Mouse (Mus musculus) kidney, postnatal 0 days (tissue): ENCODE data around the gene Taf4. TPM values are rescaled to one million over a fixed set of nuclear protein-coding genes. Genes with fewer than 3 reads are reported as not detected.

Experiments
- ATAC-seq: fragments of 200-750 bp; cut with Nextera tagmentation; replicated peaks from 2 replicates; pipeline ENCODE4 v1.8.0; 2017; ENCODE audit warnings: low read depth, moderate number of reproducible peaks, moderate TSS enrichment, moderate library complexity; ENCODE audit not compliant: low FRiP score
- DNase-seq: peaks from one replicate; pipeline ENCODE4 v3.0.0-alpha.2; 2016; ENCODE audit warnings: low spot score
- H3K27ac ChIP-seq: fragments of 300-500 bp; sonication (generic); 2 replicates; pipeline ENCODE4 v1.5.1; 2014; ENCODE audit warnings: mild to moderate bottlenecking
- H3K27me3 ChIP-seq: fragments of 300-500 bp; sonication (generic); 2 replicates; pipeline ENCODE4 v1.6.1; 2014; ENCODE audit warnings: low read length, mixed read lengths; ENCODE audit not compliant: insufficient read depth
- H3K36me3 ChIP-seq: fragments of 300-500 bp; sonication (generic); 2 replicates; pipeline ENCODE4 v1.6.1; 2014; ENCODE audit warnings: low read length, mixed read lengths; ENCODE audit not compliant: insufficient read depth
- H3K4me1 ChIP-seq: fragments of 300-500 bp; sonication (generic); replicated peaks from 2 replicates; pipeline ENCODE4 v1.6.1; 2014; ENCODE audit warnings: antibody characterized with exemption, low read length, mixed read lengths; ENCODE audit not compliant: insufficient read depth
- H3K4me2 ChIP-seq: fragments of 300-500 bp; sonication (generic); 2 replicates; pipeline ENCODE4 v1.6.1; 2014; ENCODE audit warnings: mild to moderate bottlenecking, low read length, moderate library complexity, mixed read lengths
- H3K4me3 ChIP-seq: fragments of 300-500 bp; sonication (generic); replicated peaks from 2 replicates; pipeline ENCODE4 v1.5.1; 2014; ENCODE audit warnings: low read depth, low read length
- H3K9ac ChIP-seq: fragments of 300-500 bp; sonication (generic); 2 replicates; pipeline ENCODE4 v1.6.1; 2014; ENCODE audit warnings: low read depth, low read length
- H3K9me3 ChIP-seq: fragments of 300-500 bp; sonication (generic); replicated peaks from 2 replicates; pipeline ENCODE4 v1.6.1; 2016; ENCODE audit warnings: low read length, inconsistent platforms, mixed read lengths
- CTCF ChIP-seq: IDR thresholded peaks from 2 replicates; pipeline ENCODE4 v1.5.1; 2016; ENCODE audit warnings: antibody characterized with exemption, low read depth, mild to moderate bottlenecking, moderate library complexity
- WGBS: fragments of 180-500 bp; shearing (Covaris S2); extraction: QIAGEN DNeasy Blood & Tissue Kit; methylation state at CpG from one replicate; pipeline ENCODE4 v1.1.7; 2014; 5-methylcytosine and 5-hydroxymethylcytosine counted together
- polyA plus RNA-seq: library from polyadenylated mRNA; unstranded; fragments of >200 nt; fragmentation: Nextera tagmentation; extraction: Ambion mirVana; gene quantifications from 2 replicates; pipeline ENCODE4 v1.2.1, GENCODE M21; 2015

Gene Taf4
- polyA plus RNA-seq, 1 experiment from 2014 or later, result 3.3 TPM

DNA sequence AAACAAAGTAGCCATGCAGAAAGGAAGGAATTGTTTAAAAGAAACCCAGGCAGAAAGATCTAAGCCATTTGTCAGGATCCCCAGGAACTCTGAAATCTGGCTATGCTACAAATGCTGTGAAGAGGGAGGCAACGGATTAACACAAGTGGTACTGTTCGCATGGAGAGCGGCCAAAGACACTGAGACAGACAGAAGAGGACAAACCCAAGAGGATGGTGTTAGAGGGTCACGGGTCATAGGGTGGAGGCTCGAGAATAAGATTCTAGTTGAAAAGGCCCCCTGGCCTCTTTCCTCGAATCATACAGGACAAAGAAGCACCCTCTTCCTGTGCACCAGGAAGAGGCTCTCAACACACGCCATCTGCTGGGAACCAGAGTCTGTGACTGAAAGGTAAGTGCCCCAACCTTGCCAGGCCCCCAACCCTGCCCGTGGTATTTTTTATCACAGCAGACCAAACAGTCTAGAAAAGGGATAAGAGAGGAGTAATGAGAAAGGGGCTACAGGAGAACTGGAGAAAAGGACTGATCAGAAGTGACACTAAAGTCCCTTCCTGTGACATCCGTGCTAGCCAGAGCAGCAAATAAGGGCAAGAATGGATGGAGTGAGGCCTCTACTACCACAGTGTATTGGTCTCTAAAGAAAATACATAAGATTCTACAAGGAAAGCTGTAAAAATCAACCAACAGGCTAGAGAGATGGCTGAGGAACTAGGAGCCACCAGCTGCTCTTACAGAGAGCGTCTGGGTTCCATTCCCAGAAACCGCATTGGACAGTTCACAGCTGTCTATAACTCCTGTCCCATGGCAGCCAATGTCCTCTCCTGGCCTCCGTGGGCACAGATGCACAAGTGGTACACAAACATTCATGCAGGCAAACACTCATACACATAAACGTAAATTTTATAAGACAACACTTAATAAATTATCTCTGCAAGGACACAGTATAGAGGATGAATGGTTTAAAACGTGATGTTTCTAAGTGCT, 24.6 kb downstream of the Taf4 start:
- Histone ChIP-seq H3K9ac (no peak overlapping the region), H3K4me1 (peaks cover 7% of the 10 kb centered on the region; the same call in 1 of the 2 replicates), H3K4me2 (no peak overlapping the region), H3K36me3 (no peaks in the 10 kb centered on the region), H3K27ac (no peak overlapping the region; the same call in 1 of the 2 replicates), H3K9me3 (no peaks in the 10 kb centered on the region), H3K27me3 (no peaks in the 10 kb centered on the region), H3K4me3 (no peak overlapping the region)
- no peak for ATAC-seq
- 0 out of 2 replicates have a peak, but pooled peaks have one; percentile 2 for TF ChIP-seq CTCF
- DNase-seq, result no peak
- 75% methylated on average over 14 of the region's 14 CpGs for WGBS

DNA sequence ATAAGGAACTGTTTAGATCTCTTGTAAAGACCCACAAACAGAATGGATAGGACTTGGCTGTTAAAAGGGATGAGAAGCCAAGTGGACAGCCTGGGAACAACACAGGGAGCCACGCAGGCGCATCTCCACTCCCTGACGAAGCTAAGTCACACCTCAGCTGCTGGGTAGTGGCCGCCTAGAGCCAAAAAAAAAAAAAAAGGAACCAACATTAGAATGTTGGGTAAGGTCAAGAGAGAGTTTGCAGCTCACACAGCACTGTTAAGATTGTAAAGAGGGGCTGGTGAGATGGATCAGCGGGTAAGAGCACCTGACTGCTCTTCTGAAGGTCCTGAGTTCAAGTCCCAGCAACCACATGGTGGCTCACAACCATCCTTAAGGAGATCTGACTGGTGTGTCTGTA, 27.6 kb downstream of the Taf4 start:
- no peak overlapping the region for H3K9ac ChIP-seq
- no peaks in the 10 kb centered on the region for H3K27me3 ChIP-seq
- DNase-seq (no peak), ATAC-seq (no peak)
- peaks cover 10% of the 10 kb centered on the region for H3K4me1 ChIP-seq
- H3K9me3 ChIP-seq, result no peaks in the 10 kb centered on the region
- H3K4me3 ChIP-seq, result no peak overlapping the region
- H3K36me3 ChIP-seq, result no peaks in the 10 kb centered on the region
- TF ChIP-seq CTCF, result no peak
- no peak overlapping the region for H3K27ac ChIP-seq
- 76% methylated on average over 5 of the region's 5 CpGs for WGBS
- H3K4me2 ChIP-seq, result no peak overlapping the region

DNA sequence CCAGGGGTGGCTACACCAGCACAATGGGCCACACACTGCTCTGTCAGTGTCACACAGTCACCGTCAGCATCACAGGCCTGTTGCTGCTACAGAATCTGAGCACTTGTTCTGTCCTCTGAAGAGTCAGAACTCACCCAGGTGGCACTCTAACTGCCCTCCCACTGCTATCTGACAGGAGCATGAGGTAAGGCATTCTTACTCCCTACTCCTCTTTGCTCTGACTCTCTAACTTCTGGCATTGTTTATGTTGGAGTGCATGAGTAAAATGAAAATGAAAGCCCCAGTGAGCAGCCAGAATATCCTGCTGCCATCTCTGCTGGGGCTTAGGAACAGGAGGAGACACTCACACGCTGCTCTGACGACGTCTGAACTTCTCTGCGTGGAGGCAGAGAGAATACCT, 28.8 kb downstream of the Taf4 start:
- peak overlapping the region; percentile 42; the same call in 1 of the 2 replicates for H3K27ac ChIP-seq
- H3K4me3 ChIP-seq, result no peak overlapping the region
- no peak overlapping the region for H3K4me2 ChIP-seq
- 36% methylated on average over 5 of the region's 5 CpGs for WGBS
- H3K27me3 ChIP-seq, result no peaks in the 10 kb centered on the region
- no peaks in the 10 kb centered on the region for H3K36me3 ChIP-seq
- no peak for ATAC-seq
- no peak for TF ChIP-seq CTCF
- DNase-seq, result peak; percentile 19
- no peak overlapping the region for H3K9ac ChIP-seq
- H3K9me3 ChIP-seq, result no peaks in the 10 kb centered on the region
- H3K4me1 ChIP-seq, result peaks cover 10% of the 10 kb centered on the region

DNA sequence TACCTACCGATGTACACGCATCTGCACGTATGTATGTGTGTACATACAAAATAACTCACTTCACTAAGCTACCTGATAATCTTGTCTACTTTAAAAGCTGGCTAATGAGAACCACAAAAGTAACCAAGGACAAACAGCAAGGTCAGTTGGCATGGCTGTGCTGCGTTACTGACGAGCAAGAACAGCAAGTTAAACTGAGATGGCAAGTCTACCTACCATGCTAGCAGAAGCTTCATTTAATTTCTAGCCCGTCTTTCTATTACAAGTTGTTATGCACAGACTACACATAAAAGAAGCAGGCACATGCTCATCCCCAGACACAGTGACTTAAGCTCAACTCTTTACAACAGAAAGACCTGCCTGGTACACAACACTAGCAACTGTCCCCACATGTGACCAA, 29.9 kb downstream of the Taf4 start:
- WGBS, result 88% methylated on average over 6 of the region's 6 CpGs
- no peak overlapping the region for H3K4me2 ChIP-seq
- no peak overlapping the region for H3K4me3 ChIP-seq
- H3K27me3 ChIP-seq, result no peaks in the 10 kb centered on the region
- H3K4me1 ChIP-seq, result peaks cover 10% of the 10 kb centered on the region
- no peak for DNase-seq
- ATAC-seq, result no peak
- TF ChIP-seq CTCF, result no peak
- H3K27ac ChIP-seq, result no peak overlapping the region
- H3K36me3 ChIP-seq, result no peaks in the 10 kb centered on the region
- H3K9ac ChIP-seq, result no peak overlapping the region
- no peaks in the 10 kb centered on the region for H3K9me3 ChIP-seq

- Histone ChIP-seq H3K4me1 (peaks cover 13% of the 10 kb centered on the region), H3K4me3 (no peak overlapping the region), H3K27me3 (no peaks in the 10 kb centered on the region), H3K27ac (no peak overlapping the region), H3K9me3 (no peaks in the 10 kb centered on the region), H3K9ac (no peak overlapping the region), H3K36me3 (no peaks in the 10 kb centered on the region), H3K4me2 (no peak overlapping the region)
- 48% methylated on average over 4 of the region's 4 CpGs for WGBS
- ATAC-seq, result no peak
- DNase-seq, result peak; percentile 14
- TF ChIP-seq CTCF, result no peak
These were observed 31.4 kb downstream of the Taf4 start for GRCm38 (mm10) chr2:179945051-179945450.

DNA sequence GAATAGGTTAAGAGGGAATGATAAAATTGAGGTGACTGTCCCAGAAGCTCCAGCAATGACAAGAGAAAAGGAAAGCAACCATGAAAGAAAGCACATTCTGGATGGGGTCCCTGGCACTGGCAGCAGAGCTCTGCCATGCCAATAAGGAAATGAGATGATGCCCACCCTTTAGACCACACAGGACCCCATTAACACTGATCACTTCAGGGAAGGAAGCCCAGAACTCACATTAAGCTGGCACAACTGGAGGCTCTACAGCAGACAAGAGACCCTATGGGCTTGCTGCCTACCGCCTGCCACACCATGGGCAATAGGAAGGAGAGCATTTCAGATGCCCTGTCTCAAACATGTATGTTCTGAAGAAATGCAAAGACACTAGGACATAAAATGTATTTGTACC, 34.8 kb downstream of the Taf4 start:
- H3K4me3 ChIP-seq, result no peak overlapping the region
- H3K27ac ChIP-seq, result no peak overlapping the region
- DNase-seq (no peak), ATAC-seq (no peak)
- no peak overlapping the region for H3K4me2 ChIP-seq
- peaks cover 13% of the 10 kb centered on the region; the same call in 1 of the 2 replicates for H3K4me1 ChIP-seq
- H3K36me3 ChIP-seq, result no peaks in the 10 kb centered on the region
- no peaks in the 10 kb centered on the region for H3K9me3 ChIP-seq
- no peak overlapping the region for H3K9ac ChIP-seq
- 92% methylated on average over 1 of the region's 1 CpGs for WGBS
- no peaks in the 10 kb centered on the region for H3K27me3 ChIP-seq
- no peak for TF ChIP-seq CTCF
